Comparison of ENCODE assay signal across 32 mouse cellular contexts in genomic region chr13:23716261-23717042, GRCm38 (mm10). TPM values are rescaled to one million over a fixed set of nuclear protein-coding genes. Genes with fewer than 3 reads are reported as not detected.
DNase-seq lines count a peak whose midpoint lies in the region; ATAC-seq lines count a peak whose summit lies in the region.
"Had no signal": no experiment of that assay in that cellular context is flagged by ENCODE, and none has a peak within 500 bp of the region (broad histone marks: within the 10 kb centered on the region; RNA-seq: fewer than 3 reads in every experiment).

No protein-coding gene starts in this region.

- H3K36me3 ChIP-seq in heart, embryonic 10.5 days = no peaks in the 10 kb centered on the region
- no peaks in the 10 kb centered on the region for H3K36me3 ChIP-seq in limb, embryonic 11.5 days (ENCODE audit: control insufficient read depth, insufficient read depth, low read length)
- no peaks in the 10 kb centered on the region for H3K36me3 ChIP-seq in midbrain, embryonic 10.5 days
- H3K36me3 ChIP-seq: embryonic facial prominence, embryonic 15.5 days; forebrain, embryonic 15.5 days; G1E; heart, embryonic 13.5 days; hindbrain, embryonic 15.5 days; intestine, embryonic 15.5 days; limb, embryonic 12.5 days; lung, embryonic 15.5 days; neural tube, embryonic 15.5 days had no signal

- ATAC-seq in limb, embryonic 11.5 days (ENCODE audit: insufficient number of reproducible peaks, low FRiP score, low TSS enrichment, low read depth) = no peak
- ATAC-seq: forebrain, embryonic 15.5 days; intestine, embryonic 15.5 days had no signal

- no peaks in the 10 kb centered on the region for H3K9me3 ChIP-seq in heart, embryonic 10.5 days
- no peaks in the 10 kb centered on the region for H3K9me3 ChIP-seq in limb, embryonic 11.5 days (ENCODE audit: control insufficient read depth, low read length)
- H3K9me3 ChIP-seq in midbrain, embryonic 10.5 days (replicated peaks) = peaks cover 9% of the 10 kb centered on the region; the same call in 1 of the 2 replicates
- H3K9me3 ChIP-seq: embryonic facial prominence, embryonic 15.5 days; forebrain, embryonic 15.5 days; G1E; hindbrain, embryonic 15.5 days; intestine, embryonic 15.5 days; limb, embryonic 12.5 days; lung, embryonic 15.5 days; neural tube, embryonic 15.5 days had no signal

- H3K4me2 ChIP-seq in limb, embryonic 11.5 days (ENCODE audit: low read depth, severe bottlenecking) = no peak overlapping the region
- H3K4me2 ChIP-seq: embryonic facial prominence, embryonic 15.5 days; forebrain, embryonic 15.5 days; heart, embryonic 13.5 days; hindbrain, embryonic 15.5 days; intestine, embryonic 15.5 days; limb, embryonic 12.5 days; lung, embryonic 15.5 days; midbrain, embryonic 11.5 days; neural tube, embryonic 15.5 days had no signal

- H3K27ac ChIP-seq in heart, embryonic 10.5 days = no peak overlapping the region
- no peak overlapping the region for H3K27ac ChIP-seq in limb, embryonic 11.5 days (replicated peaks; ENCODE audit: low read depth, low read length)
- no peak overlapping the region for H3K27ac ChIP-seq in midbrain, embryonic 10.5 days (replicated peaks)
- H3K27ac ChIP-seq: embryonic facial prominence, embryonic 15.5 days; forebrain, embryonic 15.5 days; heart, embryonic 13.5 days; hindbrain, embryonic 15.5 days; intestine, embryonic 15.5 days; layer of hippocampus, adult 2 months; liver, embryonic 14.5 days; lung, embryonic 15.5 days; neural tube, embryonic 15.5 days; stomach, postnatal 0 days had no signal

- no peak overlapping the region for H3K9ac ChIP-seq in limb, embryonic 11.5 days (ENCODE audit: low read length)
- H3K9ac ChIP-seq: embryonic facial prominence, embryonic 15.5 days; forebrain, embryonic 15.5 days; heart, embryonic 13.5 days; hindbrain, embryonic 15.5 days; intestine, embryonic 15.5 days; limb, embryonic 12.5 days; liver, embryonic 14.5 days; lung, embryonic 15.5 days; neural tube, embryonic 15.5 days had no signal

- H3K4me1 ChIP-seq in heart, embryonic 10.5 days = peaks cover 3% of the 10 kb centered on the region; the same call in 1 of the 2 replicates
- H3K4me1 ChIP-seq in limb, embryonic 11.5 days (ENCODE audit: control insufficient read depth, insufficient read depth, low read length) = 0 out of 2 replicates have a peak, but pooled peaks cover 3% of the 10 kb centered on the region
- H3K4me1 ChIP-seq in midbrain, embryonic 10.5 days = peaks cover 4% of the 10 kb centered on the region; the same call in 1 of the 2 replicates
- H3K4me1 ChIP-seq: embryonic facial prominence, embryonic 15.5 days; forebrain, embryonic 15.5 days; hindbrain, embryonic 15.5 days; intestine, embryonic 15.5 days; lung, embryonic 15.5 days; neural tube, embryonic 15.5 days had no signal

- no peaks in the 10 kb centered on the region for H3K27me3 ChIP-seq in heart, embryonic 10.5 days (ENCODE audit: insufficient read depth, poor library complexity, severe bottlenecking)
- H3K27me3 ChIP-seq in limb, embryonic 11.5 days (ENCODE audit: control insufficient read depth, insufficient read depth, low read length) = no peaks in the 10 kb centered on the region
- peaks cover 4% of the 10 kb centered on the region; the same call in 1 of the 2 replicates for H3K27me3 ChIP-seq in midbrain, embryonic 10.5 days (ENCODE audit: low read depth, poor library complexity, severe bottlenecking)
- H3K27me3 ChIP-seq: CH12.LX; embryonic facial prominence, embryonic 15.5 days; forebrain, embryonic 15.5 days; heart, embryonic 13.5 days; hindbrain, embryonic 15.5 days; intestine, embryonic 15.5 days; limb, embryonic 12.5 days; lung, embryonic 15.5 days; neural tube, embryonic 15.5 days had no signal

- no peak overlapping the region for H3K4me3 ChIP-seq in heart, embryonic 10.5 days
- H3K4me3 ChIP-seq in limb, embryonic 11.5 days (ENCODE audit: low read depth, low read length) = no peak overlapping the region
- H3K4me3 ChIP-seq in midbrain, embryonic 10.5 days = no peak overlapping the region
- H3K4me3 ChIP-seq: embryonic facial prominence, embryonic 15.5 days; forebrain, embryonic 15.5 days; heart, embryonic 13.5 days; hindbrain, embryonic 15.5 days; intestine, embryonic 15.5 days; layer of hippocampus, adult 2 months; limb, embryonic 12.5 days; lung, embryonic 15.5 days; neural tube, embryonic 15.5 days had no signal

- WGBS in heart, embryonic 10.5 days = 61% methylated on average over 5 of the region's 5 CpGs
- WGBS in limb, embryonic 11.5 days = 88% methylated on average over 5 of the region's 5 CpGs
- WGBS in midbrain, embryonic 10.5 days = 88% methylated on average over 5 of the region's 5 CpGs

- peak; percentile 46 for DNase-seq in heart, adult 8-10 months (ENCODE audit: low spot score)
- no peak for DNase-seq in heart, embryonic 10.5 days (ENCODE audit: low spot score)
- DNase-seq in testis, postnatal 10 days (ENCODE audit: low spot score) = peak; percentile 11
- no peak for DNase-seq in testis, postnatal 14 days (ENCODE audit: low spot score)
- peak; percentile 19 for DNase-seq in limb, embryonic 11.5 days (ENCODE audit: low spot score)
- no peak for DNase-seq in MN1 (ENCODE audit: low spot score)
- DNase-seq in midbrain, embryonic 10.5 days (ENCODE audit: low spot score) = no peak
- DNase-seq: adrenal gland, postnatal 14 days; B cell, adult 2 months; cerebellum, adult 9-10 months; gastrocnemius, postnatal 25 days; kidney, postnatal 25 days; lung, postnatal 4 days; right cerebral cortex, adult 18-20 months had no signal

RNA-seq across cellular contexts. Expression of gene Hfe, which starts 5.8 kb away (rescaled TPM):
- 10 to 100 TPM; 58.1 to 66.0 (median 61.5) TPM for total RNA-seq in heart, adult 8-10 months (2022)
- 5.2 and 8.3 TPM in 2 replicates for polyA plus RNA-seq in heart, embryonic 10.5 days (2016; fragmentation: Nextera tagmentation; extraction: Ambion mirVana)
- 2.1 and 3.7 TPM in 2 replicates for polyA plus RNA-seq in limb, embryonic 11.5 days (2014; fragmentation: Nextera tagmentation; extraction: Ambion mirVana)
- polyA plus RNA-seq in midbrain, embryonic 10.5 days (2016; fragmentation: Nextera tagmentation; extraction: Ambion mirVana) = 2.3 and 2.5 TPM in 2 replicates
- polyA plus RNA-seq: G1E had no signal

RNA-seq across cellular contexts. Expression of gene Hist1h4c, which starts 18.2 kb away (rescaled TPM):
- 10 to 100 TPM; 37.9 to 55.9 (median 45.3) TPM for total RNA-seq in heart, adult 8-10 months (2022)
- polyA plus RNA-seq in heart, embryonic 10.5 days (2016; fragmentation: Nextera tagmentation; extraction: Ambion mirVana) = 3.2 and 3.3 TPM in 2 replicates
- 6.6 and 7.9 TPM in 2 replicates for polyA plus RNA-seq in limb, embryonic 11.5 days (2014; fragmentation: Nextera tagmentation; extraction: Ambion mirVana)
- 4.9 and 5.1 TPM in 2 replicates for polyA plus RNA-seq in midbrain, embryonic 10.5 days (2016; fragmentation: Nextera tagmentation; extraction: Ambion mirVana)

RNA-seq across cellular contexts. Expression of gene Hist1h1t, which starts 20.8 kb away (rescaled TPM):
- total RNA-seq in heart, adult 8-10 months (2022) = under 1 TPM in 1 of 4 experiments, not detected in 3; 0.30 TPM
- polyA plus RNA-seq in heart, embryonic 10.5 days (2016; fragmentation: Nextera tagmentation; extraction: Ambion mirVana) = 0.24 TPM in 1 of 2 replicates, not detected in the other
- polyA plus RNA-seq in limb, embryonic 11.5 days (2014; fragmentation: Nextera tagmentation; extraction: Ambion mirVana) = 0.28 TPM in 1 of 2 replicates, not detected in the other
- not detected in 2 replicates for polyA plus RNA-seq in midbrain, embryonic 10.5 days (2016; fragmentation: Nextera tagmentation; extraction: Ambion mirVana)
- total RNA-seq: gastrocnemius, postnatal 25 days; hematopoietic stem cell, adult 5-6 weeks; layer of hippocampus, adult 2 months; layer of hippocampus, postnatal 25 days had no signal
- polyA plus RNA-seq: brain, embryonic 14.5 days; embryonic facial prominence, embryonic 15.5 days; forebrain, embryonic 15.5 days; G1E; heart, embryonic 13.5 days; hindbrain, embryonic 15.5 days; intestine, embryonic 15.5 days; limb, embryonic 12.5 days; midbrain, embryonic 11.5 days; midbrain, postnatal 0 days; neural tube, embryonic 15.5 days; stomach, postnatal 0 days had no signal

RNA-seq across cellular contexts. Expression of gene Hist1h1c, which starts 22.2 kb away (rescaled TPM):
- total RNA-seq in heart, adult 8-10 months (2022) = 100 to 1,000 TPM; 145 to 209 (median 187) TPM
- 17.2 TPM in 2 replicates for polyA plus RNA-seq in heart, embryonic 10.5 days (2016; fragmentation: Nextera tagmentation; extraction: Ambion mirVana)
- 15.4 and 16.6 TPM in 2 replicates for polyA plus RNA-seq in limb, embryonic 11.5 days (2014; fragmentation: Nextera tagmentation; extraction: Ambion mirVana)
- polyA plus RNA-seq in midbrain, embryonic 10.5 days (2016; fragmentation: Nextera tagmentation; extraction: Ambion mirVana) = 8.8 and 9.5 TPM in 2 replicates

RNA-seq across cellular contexts. Expression of gene Hist1h3c, which starts 28.9 kb away (rescaled TPM):
- total RNA-seq in heart, adult 8-10 months (2022) = 1 to 10 TPM in 2 of 4 experiments, under 1 TPM in 1, not detected in 1; 0.82 to 5.6 (median 2.3) TPM
- polyA plus RNA-seq in heart, embryonic 10.5 days (2016; fragmentation: Nextera tagmentation; extraction: Ambion mirVana) = 4.2 and 4.4 TPM in 2 replicates
- polyA plus RNA-seq in limb, embryonic 11.5 days (2014; fragmentation: Nextera tagmentation; extraction: Ambion mirVana) = 13.3 and 14.0 TPM in 2 replicates
- polyA plus RNA-seq in midbrain, embryonic 10.5 days (2016; fragmentation: Nextera tagmentation; extraction: Ambion mirVana) = 7.3 and 9.5 TPM in 2 replicates
- polyA plus RNA-seq: midbrain, postnatal 0 days had no signal

Comparison
In these comparisons a context has a peak if more than half of its experiments do, and no peak if none do; other contexts are left out.
1. DNase-seq: peak in heart, adult 8-10 months (single experiment), testis, postnatal 10 days (single experiment) and limb, embryonic 11.5 days (single experiment); none in heart, embryonic 10.5 days (single experiment), testis, postnatal 14 days (single experiment), MN1 (single experiment) and midbrain, embryonic 10.5 days (single experiment).